Mouse (Mus musculus): Measurements from ENCODE around the gene Kcna3.
A peak's percentile ranks its signal among the peaks of the same experiment; 100 is the strongest.

Kcna3 gene

GRCm38 (mm10) chr3:107035521-107036457 lies at the start of gene Kcna3:
Gene Kcna3 (plus strand): TSS chr3:107036169.
- DNase-seq (ENCODE audit: low spot score) = peak; percentile 86

- DNase-seq (ENCODE audit: low spot score) = no peak
These were observed 44.6 kb upstream of the Kcna3 start for GRCm38 (mm10) chr3:106991334-106991733.

GRCm38 (mm10) chr3:106995347-106995746 lies 40.6 kb upstream of the Kcna3 start:
- no peak for DNase-seq (ENCODE audit: low spot score)

- DNase-seq (ENCODE audit: low spot score) = no peak
These were observed 39.8 kb upstream of the Kcna3 start for GRCm38 (mm10) chr3:106996186-106996585.

GRCm38 (mm10) chr3:106998370-106998769 lies 37.6 kb upstream of the Kcna3 start:
- DNase-seq (ENCODE audit: low spot score) = no peak

- DNase-seq (ENCODE audit: low spot score) = no peak
These were observed 35.8 kb upstream of the Kcna3 start for GRCm38 (mm10) chr3:107000165-107000564.

- no peak for DNase-seq (ENCODE audit: low spot score)
These were observed 33.5 kb upstream of the Kcna3 start for GRCm38 (mm10) chr3:107002249-107003123.

GRCm38 (mm10) chr3:107009329-107010076 lies 26.5 kb upstream of the Kcna3 start:
- no peak for DNase-seq (ENCODE audit: low spot score)

GRCm38 (mm10) chr3:107018286-107018685 lies 17.7 kb upstream of the Kcna3 start:
- DNase-seq (ENCODE audit: low spot score) = no peak

- no peak for DNase-seq (ENCODE audit: low spot score)
These were observed 4.4 kb upstream of the Kcna3 start for GRCm38 (mm10) chr3:107031547-107031946.

- DNase-seq (ENCODE audit: low spot score) = no peak
These were observed 1.2 kb upstream of the Kcna3 start for GRCm38 (mm10) chr3:107034776-107035175.

- peak; percentile 58 for DNase-seq (ENCODE audit: low spot score)
These were observed 580 bp downstream of the Kcna3 start for GRCm38 (mm10) chr3:107036458-107037039.

- DNase-seq (ENCODE audit: low spot score) = no peak
These were observed 1.1 kb downstream of the Kcna3 start for GRCm38 (mm10) chr3:107037105-107037504.

GRCm38 (mm10) chr3:107037536-107038155 lies 1.7 kb downstream of the Kcna3 start:
- DNase-seq (ENCODE audit: low spot score) = no peak

- DNase-seq (ENCODE audit: low spot score) = no peak
These were observed 2.2 kb downstream of the Kcna3 start for GRCm38 (mm10) chr3:107038156-107038536.

- peak; percentile 70 for DNase-seq (ENCODE audit: low spot score)
These were observed 2.8 kb downstream of the Kcna3 start for GRCm38 (mm10) chr3:107038661-107039223.

- DNase-seq (ENCODE audit: low spot score) = no peak
These were observed 3.3 kb downstream of the Kcna3 start for GRCm38 (mm10) chr3:107039306-107039705.

- DNase-seq (ENCODE audit: low spot score) = no peak
These were observed 4.4 kb downstream of the Kcna3 start for GRCm38 (mm10) chr3:107040408-107040807.

GRCm38 (mm10) chr3:107041718-107042117 lies 5.7 kb downstream of the Kcna3 start:
- DNase-seq (ENCODE audit: low spot score) = no peak

GRCm38 (mm10) chr3:107061468-107061867 lies 25.5 kb downstream of the Kcna3 start:
- no peak for DNase-seq (ENCODE audit: low spot score)

GRCm38 (mm10) chr3:107062771-107063170 lies 26.8 kb downstream of the Kcna3 start:
- no peak for DNase-seq (ENCODE audit: low spot score)

All from embryo, embryonic 10.5 days (tissue).